Mouse (Mus musculus) kidney, postnatal 0 days (tissue): Measurements from ENCODE around the gene Herc2. TPM values are rescaled to one million over a fixed set of nuclear protein-coding genes. Genes with fewer than 3 reads are reported as not detected.
A peak's percentile ranks its signal among the peaks of the same experiment; 100 is the strongest.

ENCODE experiments used
- ATAC-seq: fragments of 200-750 bp; cut with Nextera tagmentation; replicated peaks from 2 replicates; pipeline ENCODE4 v1.8.0; 2017; ENCODE audit warnings: low read depth, moderate number of reproducible peaks, moderate TSS enrichment, moderate library complexity; ENCODE audit not compliant: low FRiP score
- DNase-seq: peaks from one replicate; pipeline ENCODE4 v3.0.0-alpha.2; 2016; ENCODE audit warnings: low spot score
- H3K27ac ChIP-seq: fragments of 300-500 bp; sonication (generic); 2 replicates; pipeline ENCODE4 v1.5.1; 2014; ENCODE audit warnings: mild to moderate bottlenecking
- H3K27me3 ChIP-seq: fragments of 300-500 bp; sonication (generic); 2 replicates; pipeline ENCODE4 v1.6.1; 2014; ENCODE audit warnings: low read length, mixed read lengths; ENCODE audit not compliant: insufficient read depth
- H3K36me3 ChIP-seq: fragments of 300-500 bp; sonication (generic); 2 replicates; pipeline ENCODE4 v1.6.1; 2014; ENCODE audit warnings: low read length, mixed read lengths; ENCODE audit not compliant: insufficient read depth
- H3K4me1 ChIP-seq: fragments of 300-500 bp; sonication (generic); replicated peaks from 2 replicates; pipeline ENCODE4 v1.6.1; 2014; ENCODE audit warnings: antibody characterized with exemption, low read length, mixed read lengths; ENCODE audit not compliant: insufficient read depth
- H3K4me2 ChIP-seq: fragments of 300-500 bp; sonication (generic); 2 replicates; pipeline ENCODE4 v1.6.1; 2014; ENCODE audit warnings: mild to moderate bottlenecking, low read length, moderate library complexity, mixed read lengths
- H3K4me3 ChIP-seq: fragments of 300-500 bp; sonication (generic); replicated peaks from 2 replicates; pipeline ENCODE4 v1.5.1; 2014; ENCODE audit warnings: low read depth, low read length
- H3K9ac ChIP-seq: fragments of 300-500 bp; sonication (generic); 2 replicates; pipeline ENCODE4 v1.6.1; 2014; ENCODE audit warnings: low read depth, low read length
- H3K9me3 ChIP-seq: fragments of 300-500 bp; sonication (generic); replicated peaks from 2 replicates; pipeline ENCODE4 v1.6.1; 2016; ENCODE audit warnings: low read length, inconsistent platforms, mixed read lengths
- CTCF ChIP-seq: IDR thresholded peaks from 2 replicates; pipeline ENCODE4 v1.5.1; 2016; ENCODE audit warnings: antibody characterized with exemption, low read depth, mild to moderate bottlenecking, moderate library complexity
- WGBS: fragments of 180-500 bp; shearing (Covaris S2); extraction: QIAGEN DNeasy Blood & Tissue Kit; methylation state at CpG from one replicate; pipeline ENCODE4 v1.1.7; 2014; 5-methylcytosine and 5-hydroxymethylcytosine counted together
- polyA plus RNA-seq: library from polyadenylated mRNA; unstranded; fragments of >200 nt; fragmentation: Nextera tagmentation; extraction: Ambion mirVana; gene quantifications from 2 replicates; pipeline ENCODE4 v1.2.1, GENCODE M21; 2015

The Herc2 gene
- polyA plus RNA-seq, 1 experiment from 2014 or later, result 15.6 TPM

DNA sequence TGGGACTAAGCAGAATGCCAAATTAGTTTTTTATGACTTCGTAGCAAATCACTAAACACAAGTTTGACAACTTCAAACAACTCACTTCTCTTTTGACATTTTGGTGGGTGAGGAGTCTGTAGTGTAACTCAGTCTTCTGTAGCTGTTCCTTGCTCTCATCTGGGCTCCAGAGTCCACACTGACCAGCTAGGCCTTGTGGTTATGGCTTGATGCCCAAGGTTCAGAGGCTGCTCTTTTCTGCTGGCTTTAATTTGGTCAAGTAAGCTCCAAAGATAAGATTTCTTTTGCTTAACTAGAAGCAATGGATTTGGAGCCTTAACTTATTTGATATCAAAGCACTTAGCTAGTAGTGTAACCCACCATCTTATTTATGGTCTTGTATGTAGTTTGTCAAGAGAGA is 14.9 kb downstream of the Herc2 start:
- Histone ChIP-seq H3K4me1 (no peaks in the 10 kb centered on the region), H3K9me3 (no peaks in the 10 kb centered on the region), H3K27me3 (no peaks in the 10 kb centered on the region), H3K27ac (no peak overlapping the region), H3K36me3 (0 out of 2 replicates have a peak, but pooled peaks cover 3% of the 10 kb centered on the region), H3K9ac (no peak overlapping the region), H3K4me2 (no peak overlapping the region), H3K4me3 (no peak overlapping the region)
- WGBS, result 90% methylated on average over 1 of the region's 1 CpGs
- peak; percentile 4 for DNase-seq
- TF ChIP-seq CTCF, result no peak
- ATAC-seq, result no peak

DNA sequence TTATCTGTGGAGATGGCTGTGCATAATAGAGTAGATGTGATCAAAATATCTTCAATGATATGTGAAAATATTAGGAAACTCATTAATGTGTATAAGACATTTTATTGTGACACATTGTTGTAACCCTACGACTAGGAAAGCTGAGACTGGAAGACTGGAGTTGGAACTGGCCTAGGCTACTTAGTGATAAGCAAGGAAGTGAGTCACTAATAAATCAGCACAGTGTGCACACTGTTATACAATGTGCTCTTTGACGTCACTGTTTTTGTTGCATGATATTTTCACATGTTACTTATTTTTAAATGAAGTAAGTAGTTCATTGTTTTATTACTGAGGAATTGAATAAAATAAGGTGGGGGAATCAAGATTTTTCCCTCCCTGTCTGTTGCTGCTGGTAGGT is 16.1 kb downstream of the Herc2 start:
- no peak for TF ChIP-seq CTCF
- no peaks in the 10 kb centered on the region for H3K4me1 ChIP-seq
- no peak overlapping the region for H3K4me2 ChIP-seq
- H3K9ac ChIP-seq, result no peak overlapping the region
- DNase-seq (peak; percentile 45), ATAC-seq (peak; percentile 68; the same call in 1 of the 2 replicates)
- no peak overlapping the region for H3K4me3 ChIP-seq
- WGBS, result 60% methylated on average over 2 of the region's 2 CpGs
- H3K27ac ChIP-seq, result no peak overlapping the region
- H3K9me3 ChIP-seq, result no peaks in the 10 kb centered on the region
- H3K36me3 ChIP-seq, result 0 out of 2 replicates have a peak, but pooled peaks cover 3% of the 10 kb centered on the region
- no peaks in the 10 kb centered on the region for H3K27me3 ChIP-seq

DNA sequence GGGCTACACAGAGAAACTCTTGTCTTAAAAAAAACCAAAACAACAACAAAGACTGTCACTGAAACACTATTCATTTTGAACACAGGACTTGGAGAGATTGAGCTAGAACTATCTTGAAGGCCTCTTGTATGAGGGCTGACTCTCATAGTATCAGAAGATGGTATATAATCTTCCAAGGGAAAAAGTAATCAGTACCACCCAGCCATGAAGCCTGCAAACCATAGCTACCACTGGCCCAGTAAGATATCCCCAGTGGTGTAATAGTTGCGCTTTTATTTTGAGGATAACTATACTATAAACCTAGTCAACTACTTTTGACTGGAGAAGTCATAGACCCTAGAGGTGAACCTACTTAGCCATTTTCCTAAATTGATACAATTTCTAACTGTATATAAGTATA is 16.6 kb downstream of the Herc2 start:
- DNase-seq (no peak), ATAC-seq (no peak)
- Histone ChIP-seq H3K9me3 (no peaks in the 10 kb centered on the region), H3K4me1 (no peaks in the 10 kb centered on the region), H3K4me2 (no peak overlapping the region), H3K9ac (no peak overlapping the region), H3K4me3 (no peak overlapping the region), H3K36me3 (0 out of 2 replicates have a peak, but pooled peaks cover 3% of the 10 kb centered on the region), H3K27me3 (no peaks in the 10 kb centered on the region), H3K27ac (no peak overlapping the region)
- no peak for TF ChIP-seq CTCF
- 100% methylated on average over 1 of the region's 1 CpGs for WGBS

DNA sequence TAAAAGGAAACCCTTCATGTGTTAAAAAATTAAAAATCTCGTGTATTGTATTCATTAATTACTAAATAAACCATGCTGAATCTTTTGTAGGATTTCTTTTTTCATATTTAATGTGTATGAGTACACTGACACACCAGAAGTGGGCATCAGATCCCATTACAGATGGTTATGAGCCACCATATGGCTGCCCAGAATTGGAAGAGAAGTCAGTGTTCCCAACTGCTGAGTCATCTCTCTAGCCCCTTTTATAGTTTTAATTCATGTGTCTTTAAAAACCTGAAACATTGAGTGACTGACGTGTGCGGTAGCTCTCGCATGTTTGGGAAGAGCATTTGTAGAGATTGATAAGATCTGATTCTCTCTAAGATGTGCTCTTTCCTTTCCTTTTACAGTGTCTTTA is 21.7 kb downstream of the Herc2 start:
- no peak overlapping the region for H3K27ac ChIP-seq
- no peak for TF ChIP-seq CTCF
- H3K4me1 ChIP-seq, result no peaks in the 10 kb centered on the region
- DNase-seq, result no peak
- H3K4me3 ChIP-seq, result no peak overlapping the region
- H3K27me3 ChIP-seq, result no peaks in the 10 kb centered on the region
- H3K4me2 ChIP-seq, result no peak overlapping the region
- no peak overlapping the region for H3K9ac ChIP-seq
- ATAC-seq, result no peak
- 90% methylated on average over 4 of the region's 4 CpGs for WGBS
- H3K36me3 ChIP-seq, result 0 out of 2 replicates have a peak, but pooled peaks cover 3% of the 10 kb centered on the region
- H3K9me3 ChIP-seq, result no peaks in the 10 kb centered on the region

DNA sequence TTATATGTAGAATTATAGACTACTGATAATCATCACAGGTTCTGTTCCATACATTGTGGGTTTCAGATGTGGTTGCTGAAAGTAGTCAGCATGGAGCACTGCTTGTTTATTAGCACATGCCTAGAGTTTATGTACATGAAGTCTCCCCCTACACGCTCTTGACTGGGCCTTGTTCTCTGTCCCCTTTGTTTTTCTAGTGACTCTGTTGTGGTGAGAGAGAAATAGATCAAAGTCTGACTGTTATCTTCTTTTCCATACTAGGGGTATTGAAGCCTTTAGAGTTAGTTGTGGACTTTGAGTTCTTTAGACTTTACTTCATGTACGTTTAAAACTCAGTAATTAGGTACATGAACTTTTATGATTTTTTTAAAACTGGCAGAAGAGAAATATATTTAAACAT is 33.0 kb downstream of the Herc2 start:
- H3K4me1 ChIP-seq, result no peaks in the 10 kb centered on the region
- H3K4me2 ChIP-seq, result no peak overlapping the region
- H3K9me3 ChIP-seq, result no peaks in the 10 kb centered on the region
- no peak overlapping the region for H3K9ac ChIP-seq
- no peak overlapping the region for H3K27ac ChIP-seq
- TF ChIP-seq CTCF, result no peak
- H3K27me3 ChIP-seq, result no peaks in the 10 kb centered on the region
- no peak overlapping the region for H3K4me3 ChIP-seq
- no peak for ATAC-seq
- WGBS, result 80% methylated on average over 2 of the region's 2 CpGs
- peaks cover 15% of the 10 kb centered on the region for H3K36me3 ChIP-seq
- no peak for DNase-seq

DNA sequence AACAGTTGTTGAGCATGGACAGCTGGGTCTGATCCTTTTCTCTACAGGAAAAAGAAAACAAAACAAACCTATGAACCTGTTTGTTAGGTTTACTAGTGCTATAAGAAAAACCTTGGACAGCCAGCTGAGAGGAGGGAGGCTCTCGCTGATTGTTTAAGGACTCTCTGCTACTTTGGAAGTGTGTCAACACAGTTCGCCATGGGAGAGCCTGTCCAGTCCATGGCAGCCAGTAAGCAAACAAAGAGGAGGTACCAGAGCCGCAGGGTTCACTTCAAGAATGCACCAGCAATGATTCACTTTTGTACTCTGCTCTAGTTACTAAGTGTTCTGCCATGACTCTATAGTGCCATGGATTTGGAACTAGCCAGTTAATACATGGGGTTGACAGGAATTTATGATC is 39.1 kb downstream of the Herc2 start:
- Histone ChIP-seq H3K9ac (no peak overlapping the region), H3K36me3 (peaks cover 39% of the 10 kb centered on the region), H3K4me3 (no peak overlapping the region), H3K27me3 (no peaks in the 10 kb centered on the region), H3K9me3 (no peaks in the 10 kb centered on the region), H3K4me1 (no peaks in the 10 kb centered on the region), H3K4me2 (no peak overlapping the region), H3K27ac (no peak overlapping the region)
- no peak for TF ChIP-seq CTCF
- 66% methylated on average over 3 of the region's 3 CpGs for WGBS
- DNase-seq (peak; percentile 25), ATAC-seq (0 out of 2 replicates have a peak, but pooled peaks have one; percentile 33)

DNA sequence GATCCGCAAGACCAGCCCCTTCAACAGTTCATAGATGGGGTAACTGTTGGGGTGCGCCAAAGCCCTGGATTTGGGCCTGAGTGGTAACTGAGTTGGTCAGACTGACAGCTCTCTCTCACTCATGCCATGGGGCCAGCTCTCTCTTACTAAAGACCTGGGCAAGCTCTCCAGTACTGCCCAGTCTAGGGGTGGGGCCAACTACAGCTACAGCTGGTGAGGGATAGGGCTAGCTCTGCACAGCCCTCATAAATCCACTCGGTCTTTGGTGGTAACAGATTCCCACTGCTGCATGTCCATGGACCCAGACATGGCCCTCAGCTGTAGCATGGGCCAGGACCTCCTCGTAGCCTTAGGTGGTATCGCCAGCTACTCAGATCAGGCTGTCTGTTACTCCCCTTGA is 41.4 kb downstream of the Herc2 start:
- H3K9ac ChIP-seq, result no peak overlapping the region
- H3K9me3 ChIP-seq, result no peaks in the 10 kb centered on the region
- H3K4me2 ChIP-seq, result no peak overlapping the region
- H3K4me3 ChIP-seq, result no peak overlapping the region
- H3K4me1 ChIP-seq, result no peaks in the 10 kb centered on the region
- no peak for ATAC-seq
- no peak for TF ChIP-seq CTCF
- H3K27me3 ChIP-seq, result no peaks in the 10 kb centered on the region
- no peak overlapping the region for H3K27ac ChIP-seq
- no peak for DNase-seq
- peaks cover 34% of the 10 kb centered on the region for H3K36me3 ChIP-seq
- WGBS, result 92% methylated on average over 5 of the region's 5 CpGs
